Mouse (Mus musculus) kidney, embryonic 15.5 days (tissue): ENCODE measurements at regions not wholly inside any gene's neighbourhood (a gene's known extent, or its start where the extent isn't known, plus 50 kb on each side); places are given as distances from the start of the nearest gene placed in this dataset.

Experiments used
- ATAC-seq: fragments of 200-750 bp; cut with Nextera tagmentation; replicated peaks from 2 replicates; pipeline ENCODE4 v1.8.0; 2017; ENCODE audit warnings: moderate TSS enrichment; ENCODE audit not compliant: low FRiP score
- H3K27ac ChIP-seq: fragments of 300-500 bp; sonication (generic); 2 replicates; pipeline ENCODE4 v1.5.1; 2015; ENCODE audit warnings: mild to moderate bottlenecking, inconsistent platforms
- H3K27me3 ChIP-seq: fragments of 300-500 bp; sonication (generic); 2 replicates; pipeline ENCODE4 v1.6.1; 2015; ENCODE audit warnings: inconsistent platforms
- H3K36me3 ChIP-seq: fragments of 300-500 bp; sonication (generic); 2 replicates; pipeline ENCODE4 v1.6.1; 2015; ENCODE audit warnings: inconsistent platforms
- H3K4me1 ChIP-seq: fragments of 300-500 bp; sonication (generic); 2 replicates; pipeline ENCODE4 v1.6.1; 2015; ENCODE audit warnings: inconsistent platforms
- H3K4me2 ChIP-seq: fragments of 300-500 bp; sonication (generic); 2 replicates; pipeline ENCODE4 v1.6.1; 2015; ENCODE audit warnings: moderate library complexity, mild to moderate bottlenecking, inconsistent platforms
- H3K4me3 ChIP-seq: fragments of 300-500 bp; sonication (generic); replicated peaks from 2 replicates; pipeline ENCODE4 v1.5.1; 2015; ENCODE audit warnings: mild to moderate bottlenecking, inconsistent platforms
- H3K9ac ChIP-seq: fragments of 300-500 bp; sonication (generic); 2 replicates; pipeline ENCODE4 v1.6.1; 2015; ENCODE audit warnings: mild to moderate bottlenecking, inconsistent platforms
- H3K9me3 ChIP-seq: fragments of 300-500 bp; sonication (generic); replicated peaks from 2 replicates; pipeline ENCODE4 v1.6.1; 2016; ENCODE audit warnings: inconsistent platforms
- WGBS: fragments of 180-500 bp; shearing (Covaris S2); methylation state at CpG from one replicate; pipeline ENCODE4 v1.1.7; 2015; ENCODE audit warnings: mixed read lengths; 5-methylcytosine and 5-hydroxymethylcytosine counted together

DNA sequence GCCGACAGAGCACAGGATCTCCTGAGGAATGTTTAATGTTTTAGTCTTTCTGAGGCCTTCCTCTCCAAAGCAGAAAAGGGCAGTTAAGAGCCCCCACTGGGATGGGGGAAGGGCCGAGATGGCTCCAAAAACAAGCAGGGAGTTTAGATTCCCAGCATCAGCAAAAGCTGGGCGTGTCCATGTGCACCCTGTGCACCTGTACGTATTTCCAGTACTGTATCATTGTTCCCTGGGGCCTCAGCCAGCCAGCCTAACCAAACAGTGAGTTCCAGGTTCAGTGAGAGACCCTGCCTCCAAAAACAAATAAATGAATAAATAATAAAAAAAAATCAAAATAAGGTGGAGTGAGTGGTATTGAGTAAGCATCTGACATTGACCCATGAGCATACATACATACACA is 50.8 kb upstream of the Olfm1 start:
- no peaks in the 10 kb centered on the region for H3K36me3 ChIP-seq
- H3K4me3 ChIP-seq, result no peak overlapping the region
- H3K27me3 ChIP-seq, result no peaks in the 10 kb centered on the region
- peaks cover 22% of the 10 kb centered on the region for H3K4me1 ChIP-seq
- no peak overlapping the region for H3K4me2 ChIP-seq
- no peaks in the 10 kb centered on the region; the same call in 1 of the 2 replicates for H3K9me3 ChIP-seq
- no peak for ATAC-seq
- 37% methylated on average over 4 of the region's 4 CpGs for WGBS
- no peak overlapping the region for H3K27ac ChIP-seq
- no peak overlapping the region for H3K9ac ChIP-seq

DNA sequence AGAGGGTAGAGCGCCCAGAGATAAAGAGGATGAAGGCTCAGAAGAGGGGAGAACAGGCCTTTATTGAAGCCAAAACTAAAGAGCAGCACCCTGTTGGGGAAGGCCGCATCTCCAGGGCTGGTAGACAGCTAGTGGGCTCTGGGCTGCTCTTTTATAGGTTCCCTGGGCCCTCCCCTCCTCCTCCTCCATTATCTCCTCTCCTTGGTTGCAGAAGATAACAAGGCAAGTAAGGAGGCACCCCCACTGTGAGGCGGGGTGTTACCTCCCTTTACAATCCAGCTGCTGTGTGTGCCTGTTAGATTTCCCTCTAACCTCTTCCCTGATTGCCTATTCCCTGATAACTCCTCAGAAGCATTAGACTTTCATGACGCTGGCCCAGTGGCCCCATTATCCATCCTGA is 51.2 kb upstream of the Olfm1 start:
- H3K4me1 ChIP-seq, result peaks cover 22% of the 10 kb centered on the region
- H3K4me2 ChIP-seq, result no peak overlapping the region
- no peaks in the 10 kb centered on the region for H3K27me3 ChIP-seq
- peak; percentile 36; the same call in 1 of the 2 replicates for ATAC-seq
- H3K27ac ChIP-seq, result no peak overlapping the region
- H3K36me3 ChIP-seq, result no peaks in the 10 kb centered on the region
- 51% methylated on average over 4 of the region's 4 CpGs for WGBS
- H3K9me3 ChIP-seq, result no peaks in the 10 kb centered on the region; the same call in 1 of the 2 replicates
- no peak overlapping the region for H3K9ac ChIP-seq
- no peak overlapping the region for H3K4me3 ChIP-seq

- H3K27ac ChIP-seq, result no peak overlapping the region
- 29% methylated on average over 6 of the region's 6 CpGs for WGBS
- ATAC-seq, result no peak
- H3K27me3 ChIP-seq, result 0 out of 2 replicates have a peak, but pooled peaks cover 3% of the 10 kb centered on the region
- peaks cover 13% of the 10 kb centered on the region for H3K4me1 ChIP-seq
- H3K9ac ChIP-seq, result no peak overlapping the region
- H3K4me2 ChIP-seq, result no peak overlapping the region
- no peak overlapping the region for H3K4me3 ChIP-seq
- no peaks in the 10 kb centered on the region for H3K9me3 ChIP-seq
- H3K36me3 ChIP-seq, result no peaks in the 10 kb centered on the region
These were observed 53.9 kb upstream of the Fcnb start for GRCm38 (mm10) chr2:28138583-28138982.

- WGBS, result 95% methylated on average over 1 of the region's 1 CpGs
- Histone ChIP-seq H3K27me3 (0 out of 2 replicates have a peak, but pooled peaks cover 3% of the 10 kb centered on the region), H3K27ac (no peak overlapping the region), H3K4me3 (no peak overlapping the region), H3K4me1 (peaks cover 10% of the 10 kb centered on the region), H3K9ac (no peak overlapping the region), H3K36me3 (no peaks in the 10 kb centered on the region), H3K9me3 (no peaks in the 10 kb centered on the region), H3K4me2 (no peak overlapping the region)
- no peak for ATAC-seq
These were observed 49.9 kb upstream of the Fcnb start for GRCm38 (mm10) chr2:28134605-28135004.
